Mouse (Mus musculus) right cerebral cortex, adult 18-20 months (tissue): ENCODE measurements around the gene Cd300ld5.
A peak's percentile ranks its signal among the peaks of the same experiment; 100 is the strongest.
"Not testable (repeated sequence)": the region's sequence is repeated elsewhere in the genome, so short reads cannot be mapped to it uniquely, and the experiment has no call there.

Experiments used
- DNase-seq: peaks from one replicate; pipeline ENCODE4 v3.0.0; 2022; ENCODE audit warnings: mixed read lengths

Cd300ld5 gene

GRCm38 (mm10) chr11:115037669-115038068 lies at the start of gene Cd300ld5:
TSS of gene Cd300ld5 (minus strand) at chr11:115037769.
- DNase-seq: not testable (repeated sequence)

DNA sequence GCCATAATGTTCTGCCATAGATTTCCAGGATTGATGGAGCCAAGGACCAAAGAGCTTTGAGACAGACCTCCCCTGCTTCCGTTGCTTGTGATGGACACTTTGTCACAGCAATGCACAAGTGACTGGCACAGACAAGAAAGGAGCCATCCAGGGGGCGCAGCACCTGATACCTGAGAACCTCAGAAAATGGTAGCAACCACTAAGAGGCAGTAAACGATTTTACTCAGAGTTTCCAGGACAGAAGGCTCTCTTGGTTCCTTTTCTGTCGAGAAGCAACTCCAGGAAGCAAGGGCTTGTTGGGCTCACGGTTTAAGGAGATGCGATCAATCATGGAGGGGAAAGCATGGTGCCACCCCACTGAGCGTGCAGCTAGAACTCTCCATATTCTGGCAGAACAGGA lies 48.6 kb upstream of the Cd300ld5 start:
- DNase-seq: no peak

DNA sequence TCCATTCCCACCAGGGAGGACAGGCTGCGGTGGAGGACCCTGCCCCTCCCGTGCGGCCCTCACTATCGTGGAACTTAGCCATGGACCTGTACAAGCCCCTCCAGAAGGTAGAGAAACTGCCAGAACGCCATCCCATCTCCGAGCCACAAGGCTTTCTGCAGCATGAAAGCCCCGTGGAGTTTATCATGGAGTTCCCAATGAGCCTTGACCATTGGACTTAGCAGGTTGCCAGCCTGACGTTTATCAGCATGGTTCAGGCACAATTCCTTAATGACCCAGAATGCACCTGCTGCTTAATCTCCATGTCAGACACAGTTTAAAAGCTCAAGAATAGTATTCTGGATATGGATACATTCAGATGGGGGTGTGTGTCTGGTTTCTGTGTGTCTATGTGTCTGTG lies 47.5 kb upstream of the Cd300ld5 start:
- no peak for DNase-seq

- DNase-seq: no peak
These were observed 47.0 kb upstream of the Cd300ld5 start for GRCm38 (mm10) chr11:115084595-115084994.

- DNase-seq: peak; percentile 70
These were observed 46.0 kb upstream of the Cd300ld5 start for GRCm38 (mm10) chr11:115083376-115084139.

- no peak for DNase-seq
These were observed 44.6 kb upstream of the Cd300ld5 start for GRCm38 (mm10) chr11:115082196-115082595.

DNA sequence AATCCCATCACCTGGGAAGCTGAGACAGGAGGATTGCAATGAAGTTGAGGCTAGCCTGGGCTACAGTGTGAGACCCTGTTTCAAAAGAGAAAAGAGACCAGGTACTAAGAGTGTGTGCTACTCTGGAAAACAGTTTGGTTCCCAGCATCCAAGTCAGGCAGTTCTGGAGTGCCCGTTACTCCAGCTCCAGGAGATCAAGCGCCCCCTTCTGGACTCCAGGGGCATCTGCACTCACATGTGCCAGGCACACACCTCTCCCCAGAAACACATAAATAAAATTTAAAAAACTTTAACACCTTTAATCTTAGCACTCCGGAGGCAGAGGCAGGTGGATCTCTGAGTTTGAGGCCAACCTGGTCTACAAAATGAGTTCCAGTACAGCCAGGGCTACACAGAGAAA lies 43.8 kb upstream of the Cd300ld5 start:
- DNase-seq: no peak

DNA sequence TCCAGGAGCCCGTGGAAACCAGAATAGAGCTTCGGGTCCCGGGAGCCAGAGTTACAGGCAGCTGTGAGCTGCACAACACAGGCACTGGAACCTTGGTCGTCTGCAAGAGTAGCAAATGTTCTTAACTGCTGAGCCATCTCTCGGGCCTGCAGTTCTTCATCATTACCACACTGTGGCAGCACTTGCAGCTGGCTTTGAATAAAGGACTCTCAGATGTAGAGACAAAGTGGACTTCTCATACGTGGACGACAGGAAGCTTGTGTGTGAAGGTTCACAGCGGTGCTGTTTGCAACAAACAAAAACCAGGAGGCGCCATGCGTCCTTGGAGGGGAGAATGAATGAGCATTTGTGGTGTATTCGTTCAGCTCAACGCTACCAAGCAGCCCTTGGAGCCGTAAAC lies 43.3 kb upstream of the Cd300ld5 start:
- DNase-seq: peak; percentile 32

DNA sequence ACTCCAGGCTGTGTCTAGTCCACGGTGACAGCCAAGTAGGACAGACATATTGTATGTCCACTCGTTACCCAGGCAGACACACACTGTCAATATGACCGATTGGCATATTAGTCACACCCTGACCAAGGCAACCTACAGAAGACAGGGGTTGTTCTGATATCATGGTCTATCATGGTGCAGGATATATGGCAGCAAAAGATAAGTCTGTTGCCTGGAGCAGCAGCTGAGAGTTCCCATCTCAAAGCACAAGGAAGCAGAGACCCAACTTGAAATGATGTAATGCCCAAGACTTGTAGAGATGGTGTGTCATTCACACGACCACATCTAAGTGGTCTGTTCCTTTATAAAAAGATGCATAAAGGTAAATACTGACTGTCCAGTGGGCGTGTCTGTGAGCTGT lies 41.1 kb upstream of the Cd300ld5 start:
- no peak for DNase-seq

- no peak for DNase-seq
These were observed 39.9 kb upstream of the Cd300ld5 start for GRCm38 (mm10) chr11:115077436-115077835.

DNA sequence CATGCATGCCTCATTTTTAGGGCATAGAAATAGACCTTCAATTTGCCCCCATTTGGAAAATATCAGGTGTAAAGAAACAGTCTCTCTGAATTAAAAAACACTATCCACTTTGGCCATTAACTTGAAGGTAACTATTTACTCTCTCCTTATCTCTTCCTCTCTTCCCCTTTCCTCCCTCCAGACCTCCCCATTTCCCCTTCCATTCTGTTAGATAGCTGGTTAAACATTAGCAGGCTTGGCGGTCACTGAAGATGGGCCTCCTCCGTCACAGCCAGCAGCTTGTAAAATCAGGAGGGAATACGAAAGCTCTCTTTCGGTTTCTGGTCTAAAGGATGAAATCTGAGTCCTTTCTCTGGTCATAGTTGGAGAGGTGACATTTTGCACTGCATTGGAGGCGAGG lies 38.3 kb upstream of the Cd300ld5 start:
- no peak for DNase-seq

DNA sequence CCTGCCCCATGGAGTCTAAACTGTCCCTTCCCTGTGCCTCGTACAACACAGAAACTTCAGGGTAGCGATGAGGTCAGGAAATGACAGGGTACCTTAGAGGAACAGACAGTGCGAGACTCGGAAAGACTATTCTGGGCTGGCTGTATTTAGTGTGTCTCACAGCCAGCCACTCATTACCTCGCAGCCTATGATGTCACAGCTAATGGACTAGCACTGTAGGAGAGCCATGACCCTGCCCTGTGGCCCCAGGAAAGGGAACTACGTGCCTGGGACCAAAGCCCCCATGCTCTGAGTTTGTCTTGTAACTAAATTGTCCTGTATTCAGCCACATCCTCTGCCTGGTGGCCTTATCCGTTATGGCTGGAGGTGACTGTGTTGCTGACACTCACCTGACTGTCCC lies 37.8 kb upstream of the Cd300ld5 start:
- no peak for DNase-seq

GRCm38 (mm10) chr11:115073002-115073401 lies 35.4 kb upstream of the Cd300ld5 start:
- peak; percentile 8 for DNase-seq

- no peak for DNase-seq
These were observed 34.2 kb upstream of the Cd300ld5 start for GRCm38 (mm10) chr11:115071631-115072294.

DNA sequence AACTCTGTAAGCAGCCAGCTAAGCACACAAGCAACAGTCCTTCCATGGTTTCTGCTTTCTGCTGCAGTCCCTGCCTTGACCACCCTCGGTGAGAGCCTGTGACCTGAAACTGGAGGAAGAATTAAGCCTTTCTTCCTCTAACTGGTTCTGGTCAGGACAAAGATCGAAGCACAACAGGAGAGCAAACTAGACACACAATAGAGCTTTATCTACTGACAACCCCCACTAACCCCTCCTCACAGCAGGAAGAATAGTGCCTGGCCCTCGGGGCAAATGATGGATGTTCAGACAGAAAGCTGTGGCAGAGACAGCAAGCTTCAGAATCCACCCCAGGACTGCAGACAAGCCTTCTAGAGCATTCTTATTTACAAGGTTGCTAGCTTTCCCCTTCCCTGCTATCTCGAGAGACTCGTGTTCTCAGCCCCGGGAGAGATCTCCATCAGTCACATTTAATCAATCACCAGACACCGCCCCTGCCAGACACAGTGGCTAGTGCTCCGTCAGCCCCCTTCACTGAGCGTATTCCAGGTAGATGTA lies 33.5 kb upstream of the Cd300ld5 start:
- DNase-seq: no peak

DNA sequence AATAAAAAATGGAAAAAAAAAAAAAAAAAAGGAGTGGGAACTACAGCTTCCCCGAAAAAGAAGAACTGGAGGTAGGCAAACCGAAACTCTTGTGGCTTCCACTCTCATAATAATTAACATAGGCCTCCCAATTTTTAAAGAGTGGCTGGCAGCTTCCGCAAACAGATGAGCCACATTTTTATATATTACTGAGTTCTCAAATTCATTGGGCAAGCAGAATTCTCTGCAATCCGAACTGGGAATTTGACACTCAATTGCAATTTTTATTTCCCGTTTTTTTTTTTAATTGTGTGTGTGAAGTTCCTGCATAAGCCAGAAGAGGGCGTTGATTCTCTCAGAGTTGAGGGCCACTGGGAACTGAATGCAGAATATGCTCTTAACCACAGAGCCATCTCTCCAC lies 29.2 kb upstream of the Cd300ld5 start:
- no peak for DNase-seq

DNA sequence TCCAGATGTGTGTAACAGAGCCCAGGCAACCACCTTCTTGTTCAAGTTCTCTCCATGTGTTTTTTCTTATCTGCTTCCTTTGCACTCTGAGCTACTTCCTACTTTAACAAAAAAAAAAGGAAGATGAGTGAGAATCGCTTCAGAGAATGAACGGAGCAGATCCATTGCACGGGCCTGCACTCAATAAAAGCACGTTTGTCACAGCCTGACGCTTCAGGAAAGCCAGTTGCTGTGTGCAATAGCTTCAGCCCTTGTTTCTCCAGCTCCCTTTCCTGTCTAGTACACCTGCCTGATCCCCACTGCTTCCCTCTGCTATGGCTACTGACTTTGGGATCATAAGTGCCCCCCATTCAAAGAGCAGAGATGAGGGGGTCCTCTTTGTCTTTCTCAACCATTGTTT lies 24.5 kb upstream of the Cd300ld5 start, which contains the start of gene Cd300e:
TSS of gene Cd300e (minus strand) at position 101 of the 400 bp plus-strand sequence.
- no peak for DNase-seq

GRCm38 (mm10) chr11:115059797-115060196 lies 22.2 kb upstream of the Cd300ld5 start:
- no peak for DNase-seq

DNA sequence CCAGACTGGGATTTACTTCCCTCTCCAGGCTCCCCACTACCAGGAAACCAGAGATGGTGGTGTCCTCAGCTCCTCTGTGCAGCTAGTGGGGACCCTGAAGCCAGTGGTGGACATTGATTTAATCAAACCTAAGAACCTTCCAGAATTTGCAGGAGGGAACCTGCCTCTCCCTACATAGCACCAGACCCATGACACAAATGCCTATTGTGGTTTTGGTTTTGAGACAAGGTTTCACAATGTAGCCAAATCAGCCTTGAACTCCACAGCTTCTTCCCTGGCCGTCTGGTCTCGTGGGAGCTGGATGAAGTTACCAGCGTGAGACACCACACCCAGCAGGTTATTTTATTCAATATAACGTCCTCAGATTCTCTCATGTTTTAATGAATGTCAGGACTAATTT lies 21.1 kb upstream of the Cd300ld5 start:
- no peak for DNase-seq

DNA sequence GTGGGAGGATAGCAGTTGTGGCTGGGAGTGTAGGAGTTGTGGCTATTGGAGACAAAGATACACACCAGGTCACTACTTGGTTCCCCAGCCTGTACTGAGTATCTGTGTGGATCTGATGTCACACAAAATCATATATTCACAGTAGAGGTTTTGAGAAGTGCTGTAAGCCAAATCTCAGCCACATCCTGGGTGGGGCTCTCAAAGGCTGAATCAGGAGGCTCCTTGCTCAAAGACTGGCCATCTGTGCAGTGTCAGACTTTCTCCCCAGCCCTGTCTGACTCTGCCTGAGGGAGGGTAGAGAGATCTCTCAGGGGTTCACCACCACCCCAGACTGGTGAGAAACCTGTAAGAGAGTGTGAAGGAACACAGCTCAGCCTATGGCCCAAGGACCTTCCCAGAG lies 17.0 kb upstream of the Cd300ld5 start:
- DNase-seq: no peak

- DNase-seq: no peak
These were observed 15.4 kb upstream of the Cd300ld5 start for GRCm38 (mm10) chr11:115052991-115053390.

- no peak for DNase-seq
These were observed 14.6 kb upstream of the Cd300ld5 start for GRCm38 (mm10) chr11:115052206-115052605.

- DNase-seq: no peak
These were observed 11.8 kb upstream of the Cd300ld5 start for GRCm38 (mm10) chr11:115049282-115049895.

DNA sequence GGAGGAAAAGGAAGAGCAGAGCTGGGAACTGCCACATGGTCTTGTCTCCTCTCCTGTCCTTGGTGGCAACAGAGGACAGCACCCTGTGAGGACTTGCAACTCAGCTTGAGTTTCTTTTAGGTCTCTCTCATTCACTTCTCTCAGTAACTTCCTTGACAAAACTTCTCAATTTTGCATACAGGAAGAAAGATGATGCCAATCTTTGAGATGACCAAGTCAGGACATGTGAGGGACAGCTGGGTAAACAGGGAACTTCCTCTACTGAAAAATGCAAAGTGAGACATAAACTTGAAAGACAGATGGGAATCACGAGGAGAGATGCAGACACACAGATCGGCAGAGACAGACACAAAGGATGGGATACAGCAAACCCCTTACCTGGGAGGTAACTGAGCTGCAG lies 10.7 kb upstream of the Cd300ld5 start, which contains the start of gene Cd300ld3:
TSS of gene Cd300ld3 (minus strand) at position 151 of the 400 bp plus-strand sequence.
- no peak for DNase-seq
